Mouse (Mus musculus) cortical plate, adult 2 months (tissue): ENCODE results near the gene Sco1.

ENCODE experiments used
- CTCF ChIP-seq: fragments of 200-500 bp; IDR thresholded peaks from 2 replicates; pipeline ENCODE4 v1.5.1; 2011; ENCODE audit warnings: mild to moderate bottlenecking, control low read depth, low read length; ENCODE audit not compliant: insufficient read depth; ENCODE audit errors: extremely low read depth
- POLR2A ChIP-seq: fragments of 200-500 bp; IDR thresholded peaks from 2 replicates; pipeline ENCODE4 v1.6.1; 2011; ENCODE audit warnings: mild to moderate bottlenecking, low read length, control low read depth; ENCODE audit not compliant: insufficient read depth; ENCODE audit errors: extremely low read depth

DNA sequence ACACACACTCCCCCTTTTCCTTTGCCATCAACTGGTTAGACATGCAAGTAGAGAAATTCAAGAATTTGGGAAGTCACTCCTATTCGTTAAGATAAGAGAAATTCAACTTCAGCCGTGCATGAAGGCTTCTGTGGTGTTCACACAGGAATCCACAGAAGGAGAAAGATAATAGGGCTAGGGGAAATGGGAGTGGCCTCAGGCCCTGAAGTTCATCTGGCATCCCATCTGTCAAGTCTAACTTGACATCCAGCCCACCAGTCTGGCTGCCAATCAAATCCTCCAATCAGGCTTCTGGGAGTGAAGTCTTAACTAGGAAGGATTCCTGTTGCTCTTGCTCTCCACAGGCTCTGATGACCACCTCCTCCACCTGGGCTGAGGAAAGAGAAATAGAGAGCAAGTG, 49.6 kb upstream of the Sco1 start:
- TF ChIP-seq POLR2A = no peak
- no peak for TF ChIP-seq CTCF
